Mouse (Mus musculus) brain, embryonic 14.5 days (tissue): ENCODE results near the gene Ptpn12.

Source experiments
- CTCF ChIP-seq: fragments of 200-500 bp; IDR thresholded peaks from 2 replicates; pipeline ENCODE4 v1.5.1; 2012; ENCODE audit warnings: inconsistent platforms, mild to moderate bottlenecking, moderate library complexity, borderline replicate concordance; ENCODE audit not compliant: insufficient read depth, insufficient read length; ENCODE audit errors: extremely low read depth
- POLR2A ChIP-seq: fragments of 200-500 bp; IDR thresholded peaks from 2 replicates; pipeline ENCODE4 v1.6.1; 2012; ENCODE audit warnings: mild to moderate bottlenecking, inconsistent platforms, borderline replicate concordance; ENCODE audit not compliant: poor library complexity, insufficient read depth, insufficient read length, severe bottlenecking; ENCODE audit errors: extremely low read depth

DNA sequence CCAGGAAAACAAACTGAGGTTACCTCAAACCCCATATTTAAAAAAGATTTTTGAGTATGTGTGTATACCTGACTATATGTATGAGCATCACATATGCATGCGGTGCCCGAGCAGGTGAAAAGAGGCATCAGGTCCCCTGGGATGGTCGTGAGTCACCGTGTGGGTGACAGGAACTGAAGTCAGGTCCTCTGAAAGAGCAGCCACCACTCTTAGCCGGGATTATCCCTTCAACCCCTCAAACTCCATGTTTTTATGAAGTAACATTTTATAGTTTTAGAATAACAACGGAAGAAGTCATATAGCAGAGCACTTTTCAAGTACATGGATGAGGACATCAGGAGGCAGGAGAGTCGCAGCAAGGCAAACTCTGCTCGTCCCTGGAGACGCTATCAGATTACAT lies 87.2 kb downstream of the Ptpn12 start:
- TF ChIP-seq CTCF (no peak), POLR2A (no peak)
